Mouse (Mus musculus) frontal cortex, postnatal 14 days (tissue): ENCODE measurements around the gene Cwc27.
A peak's percentile ranks its signal among the peaks of the same experiment; 100 is the strongest.

ENCODE experiments used
- DNase-seq, 2 experiments: peaks; one replicate each; pipeline ENCODE4 v3.0.0; 2022; ENCODE audit warnings: low spot score in 2 of 2

Cwc27 gene

DNA sequence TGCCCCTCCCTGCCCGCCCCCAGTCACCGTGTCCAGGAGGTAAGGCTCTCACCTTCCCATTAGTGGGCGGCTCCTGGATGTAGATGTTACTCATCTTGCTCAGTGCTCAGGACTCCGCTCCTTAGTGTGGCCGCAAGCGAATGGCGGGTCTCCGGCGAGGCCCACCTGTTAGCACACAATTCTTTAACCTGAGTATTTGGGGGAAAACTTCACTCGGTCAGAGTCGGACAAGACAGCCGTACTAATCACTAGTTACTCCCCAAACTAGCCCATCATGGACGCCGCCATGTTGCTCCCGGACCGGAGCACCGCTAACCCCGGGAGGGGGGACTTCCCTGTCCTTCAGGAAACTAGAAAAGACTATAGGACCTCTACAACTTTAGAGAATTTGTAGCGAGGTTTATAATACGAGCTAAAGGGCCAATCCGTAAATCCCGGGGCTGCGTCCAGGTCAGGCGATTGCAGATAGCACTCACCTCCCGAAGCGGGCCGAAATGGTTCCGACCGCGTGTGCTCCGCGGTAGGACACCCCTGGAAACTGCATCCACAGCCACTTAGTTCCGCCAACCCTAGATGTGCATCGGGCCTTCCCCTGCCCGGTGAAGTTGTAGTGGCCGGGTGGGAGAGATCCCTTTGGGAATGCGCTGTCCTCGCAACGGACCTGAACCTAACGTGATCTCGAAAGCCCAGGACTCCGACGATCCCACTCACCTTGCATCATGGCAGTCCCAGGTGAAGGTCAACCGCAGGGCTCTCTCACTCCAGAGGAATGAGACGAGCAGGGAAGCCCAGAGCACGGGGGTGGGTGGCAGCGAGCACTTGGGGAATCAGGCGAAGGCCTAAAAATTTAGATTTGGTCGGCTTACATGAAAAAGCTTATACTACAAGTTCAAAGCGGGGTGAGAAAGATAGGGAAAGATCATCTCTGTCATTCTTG lies at the start of gene Cwc27:
Gene Cwc27, minus strand, starts transcription at position 508 of the 937 bp plus-strand sequence.
- DNase-seq = peak; percentile 73 to 79

DNA sequence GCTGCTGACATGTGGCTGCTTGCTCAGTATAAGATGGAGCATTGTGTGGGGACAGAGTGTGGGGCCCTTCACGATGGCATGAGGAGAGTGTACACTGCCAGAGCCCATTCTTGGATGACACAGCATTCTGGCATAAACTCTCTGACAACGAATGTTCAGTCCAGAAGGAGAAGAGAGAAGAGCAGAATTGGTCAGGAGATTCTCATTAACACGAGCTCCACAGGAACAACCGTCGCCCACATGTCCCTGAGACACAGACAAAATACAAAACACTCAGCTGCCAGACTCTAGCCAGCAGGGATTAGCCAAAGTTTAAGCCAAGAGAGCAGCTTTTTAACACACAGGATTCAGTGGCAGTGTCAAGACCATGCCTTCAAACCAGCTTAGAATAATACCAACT lies 49.8 kb upstream of the Cwc27 start:
- DNase-seq = no peak

DNA sequence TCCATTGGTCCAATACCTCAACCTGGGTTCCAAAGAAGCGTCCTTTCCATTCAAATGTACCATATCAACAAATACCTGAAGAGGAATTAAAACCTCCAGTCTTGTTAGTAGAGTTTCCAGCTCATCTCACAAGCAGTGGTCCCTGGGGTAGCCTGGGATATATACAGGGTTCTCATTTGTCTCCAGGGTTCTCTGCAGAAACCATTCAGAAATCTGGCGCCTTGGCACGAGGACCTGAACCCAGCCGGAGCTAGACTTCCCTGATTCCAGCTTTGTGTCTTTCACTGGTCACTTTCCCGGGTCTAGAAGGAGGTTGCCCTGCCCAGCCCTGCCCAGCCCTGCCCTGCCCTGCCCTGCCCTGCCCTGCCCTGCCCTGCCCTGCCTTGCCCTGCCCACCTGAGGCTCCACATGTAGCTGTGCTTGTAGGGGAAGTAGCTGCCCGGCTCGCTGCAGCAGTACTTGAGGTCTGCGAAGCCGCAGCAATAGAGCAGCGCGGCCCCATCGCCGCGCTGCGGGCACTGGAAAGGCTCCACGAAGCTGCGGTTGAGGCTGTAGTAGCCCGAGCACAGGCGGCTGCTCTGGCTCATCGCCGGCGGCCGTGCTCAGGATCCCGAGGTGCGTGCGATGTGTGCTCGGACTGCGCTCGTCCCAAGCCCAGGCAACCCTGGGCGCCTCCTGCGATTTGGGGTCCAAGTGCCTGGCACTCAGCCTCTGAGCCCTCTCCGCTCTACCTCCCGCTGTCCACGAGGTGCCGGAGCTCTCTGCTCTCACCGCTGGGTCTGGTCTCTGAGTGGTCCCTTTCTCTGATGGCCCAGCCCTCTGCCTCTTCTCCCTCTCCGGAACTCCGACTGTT lies 46.4 kb upstream of the Cwc27 start, which contains the start of gene Shisal2b:
Gene Shisal2b, minus strand, starts transcription at position 767 of the 853 bp plus-strand sequence.
- DNase-seq = peak in 1 of 2 experiments; percentile 6

DNA sequence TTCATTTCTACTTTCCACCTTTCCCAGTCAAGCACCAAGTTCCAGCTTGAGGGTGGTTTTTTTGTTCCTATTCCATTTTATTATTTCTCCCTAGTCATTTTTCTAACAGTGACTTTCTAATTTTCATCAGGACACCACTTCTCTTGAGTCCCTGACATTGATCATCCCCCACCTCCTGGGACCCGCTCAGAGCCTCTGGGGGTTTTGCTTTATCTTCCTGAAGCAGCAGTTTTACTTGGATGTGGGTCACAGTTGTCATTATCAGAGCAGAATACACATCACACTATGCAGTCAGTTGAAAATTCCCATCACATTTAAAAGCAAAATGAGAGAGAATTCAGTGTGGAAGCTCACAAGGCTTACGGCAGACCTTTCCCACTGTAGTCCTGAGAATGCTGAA lies 36.7 kb upstream of the Cwc27 start:
- DNase-seq = no peak

DNA sequence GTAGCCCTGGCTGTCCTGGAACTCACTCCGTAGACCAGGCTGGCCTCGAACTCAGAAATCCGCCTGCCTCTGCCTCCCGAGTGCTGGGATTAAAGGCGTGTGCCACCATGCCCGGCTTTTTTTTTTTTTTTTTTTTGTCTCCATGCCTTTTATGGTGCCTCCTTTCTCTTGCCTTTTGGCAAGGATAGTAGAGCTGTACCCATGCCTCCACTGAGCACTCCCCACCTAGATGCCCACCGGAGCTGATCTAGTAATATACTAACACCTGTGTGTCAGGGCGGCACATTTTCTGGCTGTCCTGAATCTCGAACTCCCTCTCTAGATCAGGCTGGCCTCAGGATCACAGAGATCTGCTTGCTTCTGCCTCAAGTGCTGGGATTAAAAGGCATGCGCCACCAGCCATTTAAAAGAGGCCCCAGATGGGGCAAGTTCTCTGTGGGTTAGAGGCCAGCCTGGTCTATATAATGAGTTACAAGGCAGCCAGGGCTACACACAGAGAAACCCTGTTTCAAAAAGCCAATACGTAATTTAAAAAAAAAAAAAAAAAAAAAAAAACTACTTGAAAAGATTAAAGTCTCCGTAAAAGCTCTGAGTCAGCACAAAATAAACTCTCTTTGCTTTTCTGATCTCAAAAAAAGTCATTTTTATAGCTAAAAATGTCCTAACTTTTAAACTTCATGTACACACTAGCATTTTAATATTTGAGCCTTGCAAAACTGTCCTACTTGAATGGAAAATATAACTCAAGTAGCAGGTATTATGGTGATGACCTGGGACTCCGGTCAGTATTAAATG lies 26.6 kb upstream of the Cwc27 start:
- DNase-seq = no peak

DNA sequence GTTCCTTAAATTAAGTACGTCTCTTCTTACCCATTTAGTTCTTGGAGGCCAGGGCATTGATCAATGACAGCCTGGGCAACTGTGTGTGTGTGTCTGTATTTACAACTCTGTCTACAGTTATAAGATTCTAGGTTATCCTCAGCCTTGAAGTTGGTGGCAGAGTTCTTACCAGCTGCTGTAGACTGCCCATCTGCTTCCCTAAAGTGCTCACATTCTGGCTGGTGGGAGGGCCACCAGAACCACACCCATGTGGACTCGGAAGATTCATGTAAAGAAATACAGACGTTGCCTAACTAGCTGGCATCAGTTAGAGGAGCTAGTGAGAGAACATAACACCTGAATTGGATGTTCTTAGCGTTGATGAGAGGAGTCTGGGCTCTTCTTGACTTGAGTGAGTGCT lies 25.0 kb upstream of the Cwc27 start:
- no peak for DNase-seq

DNA sequence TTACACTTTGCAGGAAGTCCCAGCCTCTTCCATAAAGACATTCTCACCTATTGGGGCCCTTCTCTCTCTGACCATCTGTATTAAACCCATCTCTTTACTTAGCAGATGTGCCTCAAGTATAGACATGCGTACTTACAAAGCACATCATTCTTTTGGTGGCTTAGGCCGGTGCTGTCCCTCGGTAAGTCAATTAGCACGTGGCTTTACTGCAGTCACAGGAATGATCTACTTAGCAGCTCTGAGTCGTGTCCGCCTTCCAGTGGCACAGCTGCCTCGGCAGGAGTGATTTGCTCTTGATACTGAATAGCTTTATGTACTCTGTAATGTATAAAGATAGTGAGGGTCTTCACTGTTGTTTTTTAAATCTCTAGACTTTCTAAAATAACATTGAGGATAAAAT lies 20.7 kb upstream of the Cwc27 start:
- DNase-seq = no peak

DNA sequence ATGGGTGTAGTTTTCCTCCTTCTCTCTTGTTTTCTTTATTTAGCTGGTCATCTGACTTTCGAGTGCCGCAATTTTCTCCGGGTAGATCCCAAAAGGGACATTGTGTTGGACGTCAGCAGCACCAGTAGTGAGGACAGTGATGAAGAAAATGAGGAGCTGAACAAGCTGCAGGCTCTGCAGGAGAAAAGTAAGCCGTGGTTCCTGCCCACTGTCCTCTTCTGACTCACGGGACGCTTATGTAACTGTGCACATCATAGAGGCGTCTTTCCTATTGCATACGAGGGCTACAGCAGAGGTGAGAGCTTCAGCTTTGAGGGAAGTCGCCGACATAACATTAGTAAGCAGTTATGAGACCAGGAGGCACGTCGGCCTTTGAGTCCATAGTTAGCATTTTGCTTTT lies 15.9 kb upstream of the Cwc27 start:
- no peak for DNase-seq

DNA sequence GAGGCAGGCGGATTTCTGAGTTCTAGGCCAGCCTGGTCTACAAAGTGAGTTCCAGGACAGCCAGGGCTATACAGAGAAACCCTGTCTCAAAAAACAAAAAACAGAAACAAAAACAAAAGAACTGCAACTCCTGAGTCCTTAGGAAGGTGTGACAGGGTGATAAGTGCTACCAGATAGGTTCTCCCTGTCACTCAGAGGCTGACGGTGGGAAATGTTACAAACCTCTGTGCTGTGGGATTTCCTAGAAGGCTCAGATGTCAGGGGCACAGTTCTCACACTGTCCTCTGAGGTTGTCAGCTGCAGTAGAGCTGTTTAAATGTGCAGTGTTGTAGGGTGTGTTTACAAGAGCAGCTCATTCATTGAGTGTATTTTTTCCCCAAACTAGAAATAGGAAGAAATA lies 8.5 kb upstream of the Cwc27 start:
- no peak for DNase-seq

DNA sequence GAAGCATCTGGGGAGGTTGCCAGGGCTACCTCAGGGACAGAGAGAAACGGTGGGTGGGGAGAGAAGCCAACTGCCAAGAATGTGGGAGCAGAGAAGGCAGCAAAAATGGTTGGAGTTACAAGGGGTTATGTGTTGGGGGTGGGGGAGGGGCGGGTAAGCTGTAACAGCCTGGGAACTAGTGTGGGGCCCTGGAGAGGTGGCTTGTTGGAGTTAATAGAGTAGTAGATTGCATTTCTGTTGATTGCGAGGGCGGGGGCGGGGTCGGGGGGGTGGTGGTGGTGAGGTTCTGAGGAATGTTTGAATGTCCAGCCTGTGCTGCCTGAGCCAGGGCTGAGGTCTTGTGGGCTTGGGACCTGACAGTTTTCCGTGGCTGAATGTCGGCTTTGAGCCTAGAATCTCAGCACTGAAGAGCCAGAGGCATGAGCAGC lies 5.5 kb upstream of the Cwc27 start:
- no peak for DNase-seq

DNA sequence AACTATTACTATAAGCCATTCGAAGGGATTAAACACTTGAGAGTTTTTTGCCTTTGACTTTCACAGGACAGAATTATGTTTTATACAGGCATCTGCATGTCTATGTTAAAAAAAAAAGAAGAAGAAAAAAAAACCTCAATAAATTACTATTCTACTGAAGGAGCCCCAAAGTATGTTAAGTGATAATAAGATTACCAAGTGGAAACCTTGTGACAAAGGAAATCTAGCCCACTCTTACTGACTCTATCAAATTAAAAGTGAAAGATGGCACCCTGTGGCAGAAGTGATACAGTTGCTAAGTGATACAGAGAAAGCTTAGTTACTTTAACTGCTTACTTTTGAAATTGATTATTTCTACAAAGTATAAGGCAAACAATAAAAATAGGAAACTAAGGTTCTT lies 5.0 kb upstream of the Cwc27 start:
- DNase-seq = no peak

DNA sequence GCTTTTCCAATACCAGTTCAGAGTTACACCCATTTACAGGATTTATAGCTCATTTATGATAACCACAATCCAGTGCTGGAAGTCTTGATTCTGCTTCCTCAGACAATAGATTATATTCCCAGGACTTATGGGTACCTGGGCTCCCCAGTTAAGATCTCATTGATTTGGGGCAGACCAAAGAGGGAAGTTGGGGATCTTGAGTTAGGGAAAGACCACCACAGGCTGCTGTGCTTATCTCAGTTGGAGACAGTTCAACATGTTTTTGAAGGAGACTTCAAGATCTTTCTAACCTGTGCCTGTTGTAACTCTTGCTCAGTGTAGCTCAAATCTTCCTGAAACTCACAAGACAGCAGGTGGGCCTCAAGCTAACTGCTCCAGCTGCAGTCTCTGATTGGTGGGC lies 4.2 kb upstream of the Cwc27 start:
- DNase-seq = no peak

DNA sequence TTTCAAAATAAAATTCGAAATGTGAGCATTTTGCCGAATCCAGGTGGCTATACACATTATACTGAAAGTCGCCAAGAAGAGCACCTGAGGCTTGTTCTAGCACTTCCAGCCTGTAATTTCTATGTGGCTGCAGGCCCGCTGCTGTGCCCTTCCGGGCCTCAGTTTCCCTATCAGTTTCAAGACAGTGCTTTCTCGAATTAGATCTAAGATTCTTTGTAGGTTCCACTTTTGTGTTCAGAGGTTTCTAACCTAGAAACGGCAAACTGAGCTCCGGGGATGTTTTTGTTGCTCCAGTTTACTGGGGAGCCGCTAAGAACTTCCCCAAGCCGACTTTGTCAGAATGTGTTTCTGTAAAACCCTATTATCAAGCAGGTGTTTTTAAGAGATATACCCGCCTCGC lies 754 bp upstream of the Cwc27 start:
- DNase-seq = no peak

DNA sequence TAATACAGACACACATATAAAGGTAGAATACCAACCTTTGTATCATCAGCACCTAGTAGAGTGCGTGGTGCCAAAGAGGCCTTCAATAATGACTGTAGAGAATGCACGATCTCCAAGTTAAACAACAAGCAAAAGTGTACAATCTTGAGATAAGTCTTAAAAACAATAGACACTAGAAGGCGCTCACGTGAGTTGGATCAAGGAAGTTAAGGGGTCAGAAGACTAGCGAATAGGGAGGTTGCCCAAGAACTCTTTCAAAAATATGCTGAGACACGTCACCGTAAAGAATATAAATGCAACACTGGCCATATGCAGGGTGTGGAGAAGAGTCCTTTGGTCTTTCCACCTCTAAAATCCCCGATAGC lies 690 bp downstream of the Cwc27 start:
- DNase-seq = no peak

DNA sequence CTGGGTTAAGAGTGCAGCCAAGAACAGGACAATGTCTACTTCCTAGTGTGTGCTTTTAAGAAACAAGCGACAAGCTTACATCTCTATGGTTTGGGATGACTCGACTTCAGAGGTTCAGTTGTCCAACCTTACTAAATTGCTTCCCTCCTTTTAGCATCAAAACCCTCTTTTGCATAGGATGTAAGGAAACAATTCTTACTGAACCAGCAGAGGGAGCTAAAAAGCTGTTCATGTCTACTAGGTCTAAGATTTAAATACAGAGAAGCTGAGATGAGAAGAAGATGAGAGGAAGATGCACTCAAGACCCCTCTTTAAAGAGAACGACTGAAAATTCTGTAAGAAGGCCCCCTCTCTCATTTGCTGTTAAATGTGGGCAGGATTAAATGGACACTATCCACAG lies 11.3 kb downstream of the Cwc27 start:
- DNase-seq = no peak

DNA sequence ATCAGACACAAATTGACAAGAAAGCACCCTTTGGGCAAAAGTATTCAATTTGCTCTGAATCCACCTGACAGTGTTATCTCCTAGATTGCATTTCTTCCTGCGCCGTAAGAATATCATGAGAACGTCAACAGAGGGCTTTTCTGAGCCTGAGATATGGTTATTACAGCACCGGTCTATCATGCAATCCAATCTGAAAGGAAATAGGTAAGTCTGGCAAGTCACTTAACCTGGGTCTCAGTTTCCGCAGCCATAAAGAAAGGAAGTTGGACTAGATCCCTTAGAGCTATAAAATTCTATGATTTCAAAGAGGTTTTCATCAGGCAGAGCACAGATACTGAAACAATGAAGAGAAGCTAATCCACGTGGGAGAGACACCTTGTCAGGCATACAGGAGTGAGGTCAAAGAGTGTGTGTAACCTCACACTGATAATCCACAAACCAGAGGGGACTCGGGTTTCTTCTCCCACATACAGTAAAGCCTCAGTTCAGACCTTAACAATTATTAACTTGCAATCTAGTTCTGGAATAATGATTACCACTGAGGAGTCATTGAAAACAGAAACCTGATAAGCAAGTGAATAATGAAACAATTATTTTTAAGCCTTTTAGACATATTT lies 17.3 kb downstream of the Cwc27 start:
- DNase-seq = no peak

DNA sequence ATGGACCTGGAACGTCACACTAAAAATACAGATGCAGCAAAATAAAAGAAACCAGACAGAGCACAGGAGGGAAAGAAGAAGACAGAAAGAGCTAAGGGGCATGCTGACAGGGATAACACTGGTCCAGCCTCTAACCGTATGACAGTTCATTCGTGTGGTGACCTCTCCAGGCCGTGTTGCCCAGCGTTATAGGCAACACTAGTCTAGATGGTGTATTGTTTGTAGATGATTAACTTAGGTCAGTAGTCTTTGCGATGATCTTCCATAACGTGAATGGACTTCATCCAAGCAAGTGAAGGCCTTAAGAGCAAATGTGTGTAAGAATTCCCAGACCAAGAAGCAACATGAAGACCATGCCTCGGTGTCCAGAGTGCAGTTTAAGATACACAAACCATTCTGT lies 17.9 kb downstream of the Cwc27 start:
- no peak for DNase-seq

DNA sequence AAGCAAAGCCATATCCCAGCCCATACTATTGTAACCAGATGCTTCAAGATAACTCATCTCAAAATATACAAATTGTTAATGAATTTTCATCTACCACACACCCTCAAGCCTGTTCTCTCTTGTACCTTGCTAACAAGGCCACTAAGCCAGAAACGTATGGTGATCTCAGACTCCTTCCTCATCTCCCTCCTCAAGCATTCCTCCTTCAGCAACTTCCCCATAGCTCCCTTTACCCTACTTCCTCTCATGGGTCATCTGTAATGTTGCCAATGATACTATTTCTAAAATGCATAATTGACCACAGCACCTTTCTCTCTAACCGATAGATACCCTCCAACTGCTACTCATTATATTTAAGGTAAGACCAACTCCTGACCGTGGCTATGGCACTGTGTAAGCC lies 22.5 kb downstream of the Cwc27 start:
- DNase-seq = no peak

DNA sequence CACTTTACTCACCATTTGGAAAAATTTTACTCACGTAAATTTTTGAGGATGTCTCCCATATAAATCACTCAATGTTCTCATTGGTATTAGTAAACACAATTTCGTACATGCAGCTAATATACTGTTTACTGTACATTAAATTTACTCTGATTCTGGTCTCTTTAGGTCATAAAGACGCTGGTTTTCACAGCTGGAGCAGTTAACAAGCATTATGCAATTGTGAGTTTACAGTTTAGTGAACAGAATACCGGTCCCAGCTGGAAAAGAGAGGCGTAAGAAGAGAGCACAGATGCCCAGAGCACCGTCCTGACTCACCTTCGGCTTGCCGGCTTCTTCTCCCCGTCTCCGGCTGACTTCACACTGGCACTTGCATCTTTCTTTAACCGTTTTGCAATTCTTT lies 24.8 kb downstream of the Cwc27 start, which contains the start of gene Srek1ip1:
Gene Srek1ip1, plus strand, starts transcription at position 301 of the 400 bp plus-strand sequence.
- no peak for DNase-seq

DNA sequence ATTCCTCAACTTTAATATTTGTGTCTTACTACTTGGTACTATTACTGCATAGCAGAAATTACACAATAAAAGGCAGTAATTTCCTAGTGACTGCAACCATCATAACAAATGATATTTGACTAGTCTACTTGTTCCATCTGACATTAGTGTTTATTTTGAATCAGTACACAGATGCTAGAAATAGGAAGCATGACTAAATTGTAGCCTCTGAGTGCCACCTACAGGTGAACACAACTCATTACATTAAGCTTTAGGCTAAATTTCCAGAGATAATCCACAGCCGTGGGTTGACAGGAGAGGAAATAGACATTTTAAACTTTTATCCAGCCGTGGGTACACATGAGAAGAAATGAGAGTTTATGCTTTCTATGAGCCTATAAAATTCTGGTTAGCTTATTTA lies 27.3 kb downstream of the Cwc27 start:
- DNase-seq = no peak

DNA sequence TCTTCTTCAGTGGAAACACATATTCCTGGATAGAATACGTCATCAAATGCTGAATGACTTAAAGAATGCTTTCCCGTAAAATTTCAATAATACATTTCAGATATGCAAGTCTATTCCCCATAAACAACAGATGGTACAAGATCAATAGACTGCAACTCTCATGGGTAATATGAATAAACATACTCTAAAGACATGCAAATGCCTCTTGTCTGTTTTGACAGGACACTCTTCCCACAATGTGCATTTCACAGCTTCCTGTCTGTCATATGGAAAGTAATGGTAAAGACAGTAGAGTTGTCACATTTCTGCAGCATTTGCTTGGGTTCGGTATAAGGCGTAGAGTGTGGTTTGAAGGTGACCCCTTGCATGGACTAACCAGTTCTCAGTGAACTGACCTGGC lies 29.7 kb downstream of the Cwc27 start:
- no peak for DNase-seq
